Mouse (Mus musculus) stomach, postnatal 0 days (tissue): Measurements from ENCODE around the gene Zfand2a.

Experiments
- CTCF ChIP-seq: IDR thresholded peaks from 2 replicates; pipeline ENCODE4 v1.5.1; 2016; ENCODE audit warnings: antibody characterized with exemption, low read depth, mild to moderate bottlenecking, moderate library complexity
- EP300 ChIP-seq: optimal IDR thresholded peaks from 2 replicates; pipeline ENCODE3; 2016; ENCODE audit warnings: antibody characterized with exemption

DNA sequence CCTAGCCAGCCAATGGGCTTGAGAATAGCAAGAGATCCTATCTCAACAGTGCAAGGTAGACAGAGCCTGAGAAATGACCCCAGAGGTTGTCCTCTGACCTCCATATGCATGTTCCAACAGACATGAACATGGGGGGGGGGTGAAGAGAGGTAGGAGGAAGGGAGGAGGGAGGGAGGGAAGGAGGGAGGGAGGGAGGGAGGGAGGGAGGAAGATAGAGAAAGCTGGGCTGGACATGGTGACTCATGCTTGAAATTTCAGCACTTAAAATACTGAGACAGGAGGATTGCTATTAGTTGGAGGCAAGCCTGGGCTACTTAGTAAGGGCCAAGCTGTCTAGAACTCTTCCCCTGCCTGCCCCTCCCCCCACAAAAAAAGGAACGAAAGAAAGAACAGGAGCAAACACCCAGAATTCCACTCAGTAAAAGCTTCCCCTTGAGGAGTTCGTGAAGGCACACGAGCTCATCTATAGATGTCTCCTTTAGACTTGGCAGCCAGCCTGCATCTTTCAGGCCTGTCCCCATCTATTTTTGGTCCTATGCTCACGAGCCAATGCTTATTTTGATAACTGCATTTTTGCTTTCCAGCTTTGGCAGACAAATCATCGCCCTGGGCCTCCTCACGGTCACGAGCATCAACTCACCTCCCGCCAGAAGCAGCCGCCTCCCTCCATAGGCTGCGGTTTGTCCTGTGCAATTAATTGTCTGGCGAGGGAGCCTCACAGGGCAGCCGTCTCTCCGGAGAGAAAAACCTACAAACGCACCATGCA, 35.9 kb upstream of the Zfand2a start:
- TF ChIP-seq CTCF (no peak), EP300 (no peak)
